Mouse (Mus musculus) frontal cortex, postnatal 14 days (tissue): ENCODE results near the gene Sergef.

Experiments used
- DNase-seq, 2 experiments: peaks; one replicate each; pipeline ENCODE4 v3.0.0; 2022; ENCODE audit warnings: low spot score in 2 of 2

Sergef gene

GRCm38 (mm10) chr7:46616429-46617005 is 23.1 kb downstream of the Sergef start:
- DNase-seq, result no peak

- DNase-seq, result no peak
These were observed 24.2 kb downstream of the Sergef start for GRCm38 (mm10) chr7:46615256-46615977.

GRCm38 (mm10) chr7:46614263-46614662 is 25.3 kb downstream of the Sergef start:
- DNase-seq, result no peak

- DNase-seq, result no peak
These were observed 26.5 kb downstream of the Sergef start for GRCm38 (mm10) chr7:46613091-46613490.

GRCm38 (mm10) chr7:46612421-46612937 is 27.1 kb downstream of the Sergef start:
- no peak for DNase-seq

GRCm38 (mm10) chr7:46611970-46612369 is 27.6 kb downstream of the Sergef start:
- DNase-seq, result no peak

- no peak for DNase-seq
These were observed 30.3 kb downstream of the Sergef start for GRCm38 (mm10) chr7:46609317-46609716.

- DNase-seq, result peak in 1 of 2 experiments; percentile 55
These were observed 32.1 kb downstream of the Sergef start for GRCm38 (mm10) chr7:46607428-46608055.

- DNase-seq, result no peak
These were observed 32.6 kb downstream of the Sergef start for GRCm38 (mm10) chr7:46607031-46607426.

GRCm38 (mm10) chr7:46606391-46607030 is 33.1 kb downstream of the Sergef start:
- peak; percentile 46 to 67 for DNase-seq

GRCm38 (mm10) chr7:46603051-46603450 is 36.6 kb downstream of the Sergef start:
- DNase-seq, result no peak

- peak in 1 of 2 experiments; percentile 46 for DNase-seq
These were observed 37.5 kb downstream of the Sergef start for GRCm38 (mm10) chr7:46602079-46602478.

GRCm38 (mm10) chr7:46601097-46601496 is 38.5 kb downstream of the Sergef start:
- no peak for DNase-seq

GRCm38 (mm10) chr7:46597006-46597405 is 42.6 kb downstream of the Sergef start:
- DNase-seq, result no peak

- DNase-seq, result no peak
These were observed 48.1 kb downstream of the Sergef start for GRCm38 (mm10) chr7:46591546-46591945.

- no peak for DNase-seq
These were observed 50.4 kb downstream of the Sergef start for GRCm38 (mm10) chr7:46589181-46589580.

GRCm38 (mm10) chr7:46588005-46588404 is 51.6 kb downstream of the Sergef start:
- no peak for DNase-seq

GRCm38 (mm10) chr7:46587466-46587865 is 52.1 kb downstream of the Sergef start:
- peak in 1 of 2 experiments; percentile 49 for DNase-seq

- no peak for DNase-seq
These were observed 52.9 kb downstream of the Sergef start for GRCm38 (mm10) chr7:46586621-46587216.

- no peak for DNase-seq
These were observed 56.9 kb downstream of the Sergef start for GRCm38 (mm10) chr7:46582750-46583149.

- no peak for DNase-seq
These were observed 58.2 kb downstream of the Sergef start for GRCm38 (mm10) chr7:46581358-46581930.
